Mouse (Mus musculus) left cerebral cortex, adult 9 months (tissue): ENCODE results near the gene Grik1.

Experiments used
- DNase-seq, 2 experiments: peaks; one replicate each; pipeline ENCODE4 v3.0.0; 2022; ENCODE audit warnings: low spot score in 2 of 2

Grik1 gene

GRCm38 (mm10) chr16:88142136-88142535, 147.9 kb downstream of the Grik1 start:
- DNase-seq = no peak

- DNase-seq = no peak
These were observed 148.5 kb downstream of the Grik1 start for GRCm38 (mm10) chr16:88141594-88141993.

GRCm38 (mm10) chr16:88138913-88139312, 151.2 kb downstream of the Grik1 start:
- no peak for DNase-seq

- no peak for DNase-seq
These were observed 157.1 kb downstream of the Grik1 start for GRCm38 (mm10) chr16:88132919-88133318.

- DNase-seq = no peak
These were observed 159.0 kb downstream of the Grik1 start for GRCm38 (mm10) chr16:88131103-88131502.

- no peak for DNase-seq
These were observed 165.0 kb downstream of the Grik1 start for GRCm38 (mm10) chr16:88125098-88125497.

- DNase-seq = peak in 1 of 2 experiments; percentile 24
These were observed 177.4 kb downstream of the Grik1 start for GRCm38 (mm10) chr16:88112551-88113138.

GRCm38 (mm10) chr16:88111459-88111858, 178.6 kb downstream of the Grik1 start:
- no peak for DNase-seq

- DNase-seq = peak in 1 of 2 experiments; percentile 24
These were observed 195.8 kb downstream of the Grik1 start for GRCm38 (mm10) chr16:88094206-88094789.

GRCm38 (mm10) chr16:88087280-88087679, 202.8 kb downstream of the Grik1 start:
- DNase-seq = no peak

- no peak for DNase-seq
These were observed 215.3 kb downstream of the Grik1 start for GRCm38 (mm10) chr16:88074716-88075115.

GRCm38 (mm10) chr16:88060936-88061335, 229.1 kb downstream of the Grik1 start:
- DNase-seq = no peak

- no peak for DNase-seq
These were observed 241.9 kb downstream of the Grik1 start for GRCm38 (mm10) chr16:88048121-88048520.

GRCm38 (mm10) chr16:88044321-88044720, 245.7 kb downstream of the Grik1 start:
- DNase-seq = no peak

- no peak for DNase-seq
These were observed 247.6 kb downstream of the Grik1 start for GRCm38 (mm10) chr16:88042458-88042857.

- no peak for DNase-seq
These were observed 251.5 kb downstream of the Grik1 start for GRCm38 (mm10) chr16:88038503-88039091.

GRCm38 (mm10) chr16:87988805-87989204, 301.3 kb downstream of the Grik1 start:
- no peak for DNase-seq

- DNase-seq = no peak
These were observed 305.7 kb downstream of the Grik1 start for GRCm38 (mm10) chr16:87984201-87984870.

GRCm38 (mm10) chr16:87974076-87974443, 316.0 kb downstream of the Grik1 start:
- no peak for DNase-seq

GRCm38 (mm10) chr16:87973394-87974075, 316.5 kb downstream of the Grik1 start:
- no peak for DNase-seq

GRCm38 (mm10) chr16:87971911-87972310, 318.2 kb downstream of the Grik1 start:
- DNase-seq = no peak

- no peak for DNase-seq
These were observed 320.1 kb downstream of the Grik1 start for GRCm38 (mm10) chr16:87969936-87970335.
